Mouse (Mus musculus): Measurements from ENCODE around the gene Ankrd13b.

Gene Ankrd13b

GRCm38 (mm10) chr11:77492311-77492871 lies 2.9 kb upstream of the Ankrd13b start:
- peak; percentile 55 to 61 for DNase-seq (ENCODE audit: low spot score in 2 of 2)

GRCm38 (mm10) chr11:77491502-77492291 lies 2.2 kb upstream of the Ankrd13b start:
- peak; percentile 62 to 71 for DNase-seq (ENCODE audit: low spot score in 2 of 2)

- peak; percentile 84 to 89 for DNase-seq (ENCODE audit: low spot score in 2 of 2)
These were observed 1.6 kb upstream of the Ankrd13b start for GRCm38 (mm10) chr11:77491123-77491501.

- peak in 1 of 2 experiments; percentile 33 for DNase-seq (ENCODE audit: low spot score in 2 of 2)
These were observed 973 bp upstream of the Ankrd13b start for GRCm38 (mm10) chr11:77490451-77490850.

- DNase-seq (ENCODE audit: low spot score in 2 of 2), result peak in 1 of 2 experiments; percentile 28
These were observed 502 bp downstream of the Ankrd13b start for GRCm38 (mm10) chr11:77488771-77489581.

- peak in 1 of 2 experiments; percentile 47 for DNase-seq (ENCODE audit: low spot score in 2 of 2)
These were observed 2.7 kb downstream of the Ankrd13b start for GRCm38 (mm10) chr11:77486798-77487197.

- no peak for DNase-seq (ENCODE audit: low spot score in 2 of 2)
These were observed 4.2 kb downstream of the Ankrd13b start for GRCm38 (mm10) chr11:77485229-77485628.

- no peak for DNase-seq (ENCODE audit: low spot score in 2 of 2)
These were observed 5.8 kb downstream of the Ankrd13b start for GRCm38 (mm10) chr11:77483510-77484255.

- DNase-seq (ENCODE audit: low spot score in 2 of 2), result no peak
These were observed 6.4 kb downstream of the Ankrd13b start for GRCm38 (mm10) chr11:77483043-77483442.

GRCm38 (mm10) chr11:77476895-77477294 lies 12.6 kb downstream of the Ankrd13b start:
- DNase-seq (ENCODE audit: low spot score in 2 of 2), result no peak

- DNase-seq (ENCODE audit: low spot score in 2 of 2), result no peak
These were observed 13.3 kb downstream of the Ankrd13b start for GRCm38 (mm10) chr11:77476216-77476615.

GRCm38 (mm10) chr11:77472775-77473174 lies 16.7 kb downstream of the Ankrd13b start:
- no peak for DNase-seq (ENCODE audit: low spot score in 2 of 2)

- no peak for DNase-seq (ENCODE audit: low spot score in 2 of 2)
These were observed 18.1 kb downstream of the Ankrd13b start for GRCm38 (mm10) chr11:77471407-77471806.

- no peak for DNase-seq (ENCODE audit: low spot score in 2 of 2)
These were observed 21.1 kb downstream of the Ankrd13b start for GRCm38 (mm10) chr11:77468397-77468796.

- DNase-seq (ENCODE audit: low spot score in 2 of 2), result peak; percentile 64 to 72
These were observed 21.7 kb downstream of the Ankrd13b start for GRCm38 (mm10) chr11:77467784-77468183.

- DNase-seq (ENCODE audit: low spot score in 2 of 2), result peak in 1 of 2 experiments; percentile 60
These were observed 22.3 kb downstream of the Ankrd13b start for GRCm38 (mm10) chr11:77467157-77467556.

GRCm38 (mm10) chr11:77466544-77466943 lies 22.9 kb downstream of the Ankrd13b start:
- no peak for DNase-seq (ENCODE audit: low spot score in 2 of 2)

GRCm38 (mm10) chr11:77465111-77465510 lies 24.4 kb downstream of the Ankrd13b start:
- DNase-seq (ENCODE audit: low spot score in 2 of 2), result no peak

GRCm38 (mm10) chr11:77464684-77465083 lies 24.8 kb downstream of the Ankrd13b start:
- no peak for DNase-seq (ENCODE audit: low spot score in 2 of 2)

GRCm38 (mm10) chr11:77463786-77464185 lies 25.7 kb downstream of the Ankrd13b start:
- DNase-seq (ENCODE audit: low spot score in 2 of 2), result no peak

- DNase-seq (ENCODE audit: low spot score in 2 of 2), result no peak
These were observed 26.4 kb downstream of the Ankrd13b start for GRCm38 (mm10) chr11:77463101-77463445.
